Mouse (Mus musculus) kidney, adult 2 months (tissue): ENCODE measurements around the gene Zfp800. TPM values are rescaled to one million over a fixed set of nuclear protein-coding genes. Genes with fewer than 3 reads are reported as not detected.

Source experiments
- DNase-seq: peaks from one replicate; pipeline ENCODE4 v3.0.0; 2021
- H3K27ac ChIP-seq: fragments of 200-500 bp; 2 replicates; pipeline ENCODE4 v1.5.1; 2012; ENCODE audit warnings: low read depth, low read length, control low read depth, inconsistent platforms; ENCODE audit not compliant: insufficient read depth
- H3K27me3 ChIP-seq: fragments of 200-500 bp; replicated peaks from 2 replicates; pipeline ENCODE4 v1.6.1; 2012; ENCODE audit warnings: mild to moderate bottlenecking, moderate library complexity, low read length, inconsistent platforms; ENCODE audit not compliant: control insufficient read depth, insufficient read depth
- H3K36me3 ChIP-seq: fragments of 200-500 bp; 2 replicates; pipeline ENCODE4 v1.6.1; 2012; ENCODE audit warnings: mild to moderate bottlenecking, moderate library complexity, low read length, inconsistent platforms; ENCODE audit not compliant: control insufficient read depth, insufficient read depth
- H3K4me1 ChIP-seq: fragments of 200-500 bp; 2 replicates; pipeline ENCODE4 v1.6.1; 2011; ENCODE audit warnings: low read length; ENCODE audit not compliant: control insufficient read depth, insufficient read depth
- H3K4me3 ChIP-seq: fragments of 200-500 bp; 2 replicates; pipeline ENCODE4 v1.5.1; 2011; ENCODE audit warnings: mild to moderate bottlenecking, low read depth, low read length, control low read depth; ENCODE audit not compliant: insufficient read depth
- CTCF ChIP-seq: fragments of 200-500 bp; conservative IDR thresholded peaks from 2 replicates; pipeline ENCODE4 v1.5.1; 2011; ENCODE audit warnings: low read depth, mild to moderate bottlenecking, control low read depth, low read length, moderate library complexity, mixed read lengths; ENCODE audit not compliant: insufficient read depth, insufficient read length
- POLR2A ChIP-seq: fragments of 200-500 bp; IDR thresholded peaks from one replicate; pipeline ENCODE4 v1.6.1; 2011; ENCODE audit warnings: low read depth, low read length, control low read depth
- WGBS: fragments of 180-500 bp; shearing (Covaris S2); methylation state at CpG from one replicate; pipeline ENCODE4 v1.1.7; 2018; 5-methylcytosine and 5-hydroxymethylcytosine counted together
- polyA plus RNA-seq: library from polyadenylated mRNA; depleted of rRNA; stranded (reverse); fragments of >200 nt; gene quantifications from 2 replicates; pipeline ENCODE4 v1.2.3, GENCODE M21; 2012

Gene Zfp800
- polyA plus RNA-seq, 1 experiment: 2.8 TPM

- 9% methylated on average over 44 of the region's 46 CpGs for WGBS
- H3K36me3 ChIP-seq: no peaks in the 10 kb centered on the region
- TF ChIP-seq POLR2A (no peak), CTCF (0 out of 2 replicates have a peak, but pooled peaks have one; percentile 20)
- peak; percentile 70 for DNase-seq
- peaks cover 11% of the 10 kb centered on the region; the same call in 1 of the 2 replicates for H3K4me1 ChIP-seq
- H3K27me3 ChIP-seq: no peaks in the 10 kb centered on the region
- H3K4me3 ChIP-seq: peak overlapping the region; percentile 87
- peak overlapping the region; percentile 27 for H3K27ac ChIP-seq
Measured at GRCm38 (mm10) chr6:28423767-28424695, 26.2 kb upstream of the Zfp800 start.

GRCm38 (mm10) chr6:28423313-28423712, 25.5 kb upstream of the Zfp800 start, which contains the start of gene Arf5:
Gene Arf5, plus strand, starts transcription at chr6:28423560.
- TF ChIP-seq POLR2A: no peak
- no peak for TF ChIP-seq CTCF
- Histone ChIP-seq H3K36me3 (no peaks in the 10 kb centered on the region), H3K27me3 (no peaks in the 10 kb centered on the region), H3K4me3 (peak within 1 kb of the TSS; percentile 87), H3K4me1 (peaks cover 11% of the 10 kb centered on the region; the same call in 1 of the 2 replicates), H3K27ac (peak within 1 kb of the TSS; percentile 27)
- WGBS: 2% methylated on average over 37 of the region's 42 CpGs
- DNase-seq: peak; percentile 97

- peak overlapping the region; percentile 18; the same call in 1 of the 2 replicates for H3K27ac ChIP-seq
- no peak for DNase-seq
- TF ChIP-seq CTCF: no peak
- H3K4me3 ChIP-seq: no peak overlapping the region
- H3K27me3 ChIP-seq: no peaks in the 10 kb centered on the region
- peaks cover 11% of the 10 kb centered on the region; the same call in 1 of the 2 replicates for H3K4me1 ChIP-seq
- H3K36me3 ChIP-seq: no peaks in the 10 kb centered on the region
- WGBS: 68% methylated on average over 15 of the region's 15 CpGs
Measured at GRCm38 (mm10) chr6:28422651-28423290, 25.0 kb upstream of the Zfp800 start.

GRCm38 (mm10) chr6:28421469-28422000, 23.7 kb upstream of the Zfp800 start:
- WGBS: under 1% methylated on average over 27 of the region's 27 CpGs
- H3K27ac ChIP-seq: peak overlapping the region; percentile 52
- H3K36me3 ChIP-seq: no peaks in the 10 kb centered on the region
- no peaks in the 10 kb centered on the region for H3K27me3 ChIP-seq
- TF ChIP-seq POLR2A (peak; percentile 24), CTCF (peak; percentile 97)
- peak; percentile 98 for DNase-seq
- H3K4me3 ChIP-seq: peak overlapping the region; percentile 81
- peaks cover 11% of the 10 kb centered on the region; the same call in 1 of the 2 replicates for H3K4me1 ChIP-seq

- TF ChIP-seq CTCF (no peak), POLR2A (no peak)
- H3K4me3 ChIP-seq: peak overlapping the region; percentile 81
- H3K4me1 ChIP-seq: peaks cover 11% of the 10 kb centered on the region; the same call in 1 of the 2 replicates
- H3K27me3 ChIP-seq: no peaks in the 10 kb centered on the region
- no peak overlapping the region for H3K27ac ChIP-seq
- no peak for DNase-seq
- 15% methylated on average over 13 of the region's 13 CpGs for WGBS
- no peaks in the 10 kb centered on the region for H3K36me3 ChIP-seq
Measured at GRCm38 (mm10) chr6:28420865-28421264, 23.1 kb upstream of the Zfp800 start.

- Histone ChIP-seq H3K4me1 (peaks cover 11% of the 10 kb centered on the region; the same call in 1 of the 2 replicates), H3K27ac (no peak overlapping the region), H3K36me3 (no peaks in the 10 kb centered on the region), H3K4me3 (peak overlapping the region; percentile 81), H3K27me3 (no peaks in the 10 kb centered on the region)
- DNase-seq: no peak
- TF ChIP-seq CTCF: no peak
- no peak for TF ChIP-seq POLR2A
- 73% methylated on average over 17 of the region's 17 CpGs for WGBS
Measured at GRCm38 (mm10) chr6:28420361-28420760, 22.6 kb upstream of the Zfp800 start.
